Mouse (Mus musculus) right cerebral cortex, postnatal 10 days (tissue): ENCODE results near the gene Gjb3.

Source experiments
- DNase-seq, 2 experiments: peaks; one replicate each; pipeline ENCODE4 v3.0.0; 2021; ENCODE audit warnings: low spot score in 2 of 2

Gene Gjb3

GRCm38 (mm10) chr4:127330181-127331100 lies at the start of gene Gjb3:
Gene Gjb3 (minus strand): TSS chr4:127330844.
- DNase-seq = no peak

DNA sequence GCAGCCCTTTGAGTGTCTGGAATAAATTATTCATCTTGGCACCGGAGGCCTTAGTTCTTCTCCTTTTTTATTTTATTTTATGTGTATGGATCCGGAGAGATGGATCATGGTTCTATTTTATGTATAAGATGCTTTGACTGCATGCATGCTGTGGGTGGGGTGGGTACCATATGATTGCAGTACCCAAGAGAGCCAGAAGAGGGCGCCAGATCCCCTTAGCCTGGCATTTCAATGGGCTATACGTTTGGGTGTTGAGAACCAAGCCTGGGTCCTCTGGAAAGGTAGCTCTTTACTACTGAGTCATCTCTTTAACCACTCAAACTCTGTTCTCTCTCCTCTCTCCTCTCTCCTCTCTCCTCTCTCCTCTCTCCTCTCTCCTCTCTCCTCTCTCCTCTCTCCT lies 46.7 kb upstream of the Gjb3 start:
- no peak for DNase-seq

- DNase-seq = peak in 1 of 2 experiments; percentile 40
Observed at GRCm38 (mm10) chr4:127375541-127376177, 45.0 kb upstream of the Gjb3 start.

- DNase-seq = no peak
Observed at GRCm38 (mm10) chr4:127374645-127375044, 44.0 kb upstream of the Gjb3 start.

GRCm38 (mm10) chr4:127373491-127373890 lies 42.8 kb upstream of the Gjb3 start:
- no peak for DNase-seq

DNA sequence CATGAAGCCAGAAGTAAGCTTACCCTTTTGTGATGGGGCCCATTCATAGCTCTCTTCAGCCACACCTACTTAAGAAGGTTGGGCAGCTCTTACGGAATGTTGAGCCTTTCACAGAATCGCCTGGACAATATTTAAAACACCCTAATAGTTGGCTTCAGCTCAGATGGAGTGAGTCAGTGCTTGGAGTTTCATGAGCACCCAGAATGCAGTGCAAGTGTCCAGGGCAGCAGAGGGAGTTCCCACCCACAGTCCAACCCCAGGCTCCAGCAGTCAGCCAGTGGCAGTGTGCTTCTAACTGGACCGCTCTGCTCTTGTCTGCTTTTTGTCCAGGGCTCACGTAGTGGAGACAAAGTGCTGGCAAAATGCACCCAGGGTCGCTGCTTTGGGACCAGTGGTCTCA lies 40.9 kb upstream of the Gjb3 start:
- DNase-seq = no peak

DNA sequence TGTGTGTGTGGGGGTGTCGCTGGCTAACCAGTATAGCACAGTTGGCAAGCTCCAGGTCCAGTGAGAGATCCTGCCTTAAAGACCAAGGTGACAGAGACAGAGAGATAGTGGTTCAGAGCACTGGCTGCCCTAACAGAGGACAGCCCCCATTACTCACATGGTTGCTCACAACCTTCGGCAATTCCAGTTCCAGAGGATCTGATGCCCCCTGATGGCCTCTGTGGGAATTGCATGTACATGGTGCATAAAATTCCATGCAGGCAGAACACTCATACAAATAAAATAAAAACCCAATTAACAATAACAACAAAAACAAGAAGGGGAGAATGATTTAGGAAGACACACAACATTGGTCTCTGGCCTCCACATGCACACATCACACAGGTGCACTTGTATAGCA lies 39.8 kb upstream of the Gjb3 start:
- DNase-seq = no peak

- DNase-seq = peak; percentile 65 to 83
Observed at GRCm38 (mm10) chr4:127368379-127368973, 37.8 kb upstream of the Gjb3 start.

DNA sequence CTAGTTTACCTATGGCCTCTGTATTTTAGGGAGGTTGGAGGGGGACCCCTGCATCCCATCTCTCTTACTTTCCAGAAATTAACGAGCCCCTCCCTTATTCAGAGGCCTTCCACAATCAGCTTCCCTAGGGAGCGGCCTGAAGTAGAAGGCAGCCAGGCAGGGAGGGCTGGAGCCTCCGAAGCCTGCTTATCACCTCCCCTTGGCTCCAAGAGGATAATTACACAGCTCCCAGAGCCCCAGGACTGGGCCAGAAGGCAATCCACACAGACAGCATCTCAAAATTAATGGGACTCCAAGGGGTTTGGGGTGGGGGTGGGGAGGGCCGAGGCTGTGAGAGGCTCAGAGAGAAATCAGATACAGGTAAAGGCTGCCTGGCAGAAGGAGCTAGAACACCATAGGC lies 35.2 kb upstream of the Gjb3 start:
- no peak for DNase-seq

GRCm38 (mm10) chr4:127365433-127365832 lies 34.8 kb upstream of the Gjb3 start:
- no peak for DNase-seq

DNA sequence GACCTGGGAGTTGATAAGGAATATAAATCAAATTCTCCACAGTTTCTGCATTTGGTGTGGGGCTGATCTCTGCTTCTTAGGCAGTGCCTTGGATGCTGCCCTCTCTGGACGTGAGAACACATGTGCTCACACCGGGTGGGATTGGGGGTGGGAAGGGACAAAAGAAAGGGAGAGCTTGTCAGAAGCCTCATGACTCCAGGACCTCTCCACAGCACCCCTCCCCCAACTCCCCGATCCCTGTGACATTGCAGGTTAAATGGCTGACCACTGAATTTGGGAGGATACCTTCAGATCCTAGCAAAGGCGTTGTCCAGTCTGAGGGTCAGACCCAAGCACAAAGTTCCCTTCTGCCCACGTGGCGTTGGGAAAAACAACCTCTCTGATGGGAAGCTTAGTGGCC lies 33.8 kb upstream of the Gjb3 start:
- no peak for DNase-seq

GRCm38 (mm10) chr4:127363331-127363730 lies 32.7 kb upstream of the Gjb3 start:
- no peak for DNase-seq

- no peak for DNase-seq
Observed at GRCm38 (mm10) chr4:127362520-127362919, 31.9 kb upstream of the Gjb3 start.

- no peak for DNase-seq
Observed at GRCm38 (mm10) chr4:127358018-127358417, 27.4 kb upstream of the Gjb3 start, which contains the start of gene Gjb5. Gene Gjb5 (minus strand): TSS chr4:127358181.

DNA sequence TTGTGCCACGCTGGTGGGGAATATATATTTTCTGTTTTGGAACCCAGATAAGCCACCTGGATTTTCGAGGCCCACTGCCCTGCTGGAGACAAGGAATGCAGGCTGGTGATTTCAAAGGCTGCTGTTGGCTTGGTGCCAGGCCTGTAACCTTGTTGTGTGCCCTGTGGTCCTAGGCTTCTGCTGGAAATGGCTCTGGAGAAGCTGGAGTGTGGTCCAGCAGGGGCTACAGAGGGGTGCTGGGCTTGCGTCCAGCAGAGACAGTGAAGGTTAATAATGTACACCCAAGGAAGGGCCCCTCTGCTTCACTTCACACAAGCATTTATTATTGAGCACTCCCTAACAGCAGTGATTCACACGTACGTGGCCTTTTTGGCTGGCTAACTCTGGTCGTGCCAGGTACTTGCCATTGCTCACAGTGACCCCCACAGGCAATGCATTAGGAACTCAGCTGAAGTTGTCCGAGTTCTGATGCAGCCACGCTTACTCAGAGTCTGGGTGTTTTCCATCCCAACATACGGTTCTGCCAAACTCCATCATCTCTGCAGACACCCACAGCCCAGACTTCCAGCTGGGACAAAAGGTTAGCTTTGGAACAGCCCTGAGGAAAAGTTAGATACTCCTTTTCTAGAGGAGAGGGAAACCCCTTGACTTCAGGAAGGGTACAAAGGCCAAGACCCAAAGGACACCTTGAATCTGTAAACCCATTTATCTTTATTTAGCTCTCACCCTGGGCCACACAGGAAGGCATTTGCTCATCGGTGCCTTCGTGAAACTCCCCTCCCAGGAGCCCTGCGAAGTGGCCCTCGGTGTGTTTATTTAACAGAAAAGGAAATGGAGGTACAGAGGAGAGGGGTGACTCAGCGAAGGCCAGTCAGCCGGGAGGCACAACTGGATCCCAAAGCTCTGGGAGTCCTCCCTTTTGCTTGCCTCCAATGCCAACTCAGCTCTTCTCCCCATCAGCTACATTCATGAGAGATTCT lies 24.2 kb upstream of the Gjb3 start:
- no peak for DNase-seq

- DNase-seq = no peak
Observed at GRCm38 (mm10) chr4:127353951-127354438, 23.4 kb upstream of the Gjb3 start, which contains the start of gene Gjb4. Gene Gjb4 (minus strand): TSS chr4:127354081.

DNA sequence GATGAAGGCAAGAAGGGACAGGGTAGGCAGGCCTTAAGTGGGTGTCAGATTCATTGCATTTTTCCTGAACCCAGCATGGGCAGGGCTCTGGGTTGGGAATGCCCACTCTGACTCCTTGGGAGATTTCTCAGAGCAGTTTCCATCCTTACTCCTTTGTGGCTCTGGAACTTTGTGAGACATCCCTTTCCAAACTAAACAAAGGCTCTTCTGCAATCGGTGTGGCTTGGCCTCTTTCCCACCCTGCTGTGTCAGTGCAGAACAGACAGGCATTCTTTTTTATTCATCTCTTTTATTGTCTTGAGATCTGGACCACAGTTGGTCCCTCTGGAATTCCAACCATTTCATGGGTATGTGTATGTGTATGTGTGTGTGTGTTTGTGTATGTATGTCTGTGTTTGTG lies 21.9 kb upstream of the Gjb3 start:
- DNase-seq = no peak

DNA sequence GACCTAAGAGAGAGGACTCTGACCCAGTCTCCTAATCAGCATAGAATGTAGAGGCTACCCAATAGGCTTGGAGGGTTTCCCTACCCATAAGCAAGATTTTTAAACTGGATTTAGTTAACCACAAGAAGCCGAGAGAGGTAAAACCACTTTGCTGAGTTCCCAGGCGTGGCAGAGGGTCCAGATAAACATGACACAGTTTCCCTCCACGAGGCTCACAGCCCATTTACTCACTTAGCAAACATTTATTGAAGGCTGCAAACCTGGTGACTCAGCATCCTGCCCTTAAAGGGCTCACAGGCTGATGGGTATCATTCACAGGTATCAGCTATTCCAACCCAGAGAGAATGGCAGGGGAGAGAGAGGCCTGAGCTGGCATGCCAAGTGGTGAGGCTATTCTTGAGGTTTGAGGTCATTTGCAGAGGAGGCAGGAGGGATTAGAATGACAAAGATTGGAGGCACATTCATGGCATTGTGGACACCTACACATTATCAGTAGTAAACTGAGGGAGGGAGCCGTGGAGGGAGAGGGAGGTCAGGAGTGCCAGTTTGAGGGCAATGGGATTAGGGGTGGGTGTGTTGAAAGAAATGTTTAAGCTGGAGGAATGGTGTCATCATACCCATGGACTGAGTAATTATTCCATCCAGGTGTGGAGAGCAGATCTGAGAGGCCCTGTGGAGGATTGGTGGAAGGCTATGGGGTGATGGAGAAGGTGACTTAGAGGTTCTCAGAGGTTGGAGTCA lies 19.1 kb upstream of the Gjb3 start:
- DNase-seq = no peak

DNA sequence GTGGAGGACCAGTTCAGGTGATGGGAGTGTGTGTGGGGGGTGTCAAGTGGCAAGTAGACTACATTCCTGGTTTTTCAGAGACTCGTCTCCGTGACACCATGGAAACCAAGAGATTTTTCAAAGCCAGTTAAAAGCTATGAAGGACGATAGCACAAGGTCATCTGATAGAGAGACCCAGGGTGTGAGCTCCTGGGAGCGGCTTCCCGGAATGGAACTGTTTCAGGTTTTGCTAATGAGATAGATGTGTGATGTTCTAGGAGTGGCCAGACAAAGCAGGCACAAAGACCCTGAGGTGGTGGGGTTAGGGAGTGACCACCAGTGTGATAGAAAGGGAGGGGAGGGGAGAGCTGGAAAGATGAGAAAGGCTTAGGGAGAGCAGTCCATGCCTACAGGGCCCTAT lies 14.4 kb upstream of the Gjb3 start:
- DNase-seq = no peak

DNA sequence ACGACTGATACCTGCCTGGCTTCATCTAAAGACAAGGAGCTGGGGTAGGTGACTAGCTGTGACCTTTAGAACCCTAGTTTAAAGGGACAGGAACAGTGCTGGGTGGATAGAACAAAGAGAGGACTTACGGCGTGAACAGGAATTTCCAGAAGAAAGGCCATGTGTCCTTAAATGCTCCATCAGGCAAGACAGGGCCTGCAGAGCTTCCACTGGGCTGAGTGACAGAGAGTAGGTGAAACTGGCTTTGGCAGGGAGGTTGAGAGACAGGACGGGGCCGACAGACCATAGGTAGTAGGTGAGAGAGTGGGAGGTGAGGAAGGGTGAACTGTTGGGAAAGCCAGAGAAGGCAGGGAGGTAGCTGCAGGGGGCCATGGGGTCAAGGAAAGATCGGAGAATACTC lies 10.7 kb upstream of the Gjb3 start:
- no peak for DNase-seq

- DNase-seq = no peak
Observed at GRCm38 (mm10) chr4:127337668-127338067, 7.0 kb upstream of the Gjb3 start.
